Mouse (Mus musculus) spleen, adult 2 months (tissue): ENCODE data around the gene Ttc3.

Source experiments
- CTCF ChIP-seq: fragments of 200-500 bp; IDR thresholded peaks from 2 replicates; pipeline ENCODE4 v1.5.1; 2011; ENCODE audit warnings: mild to moderate bottlenecking, inconsistent platforms; ENCODE audit not compliant: insufficient read depth, insufficient read length, insufficient replicate concordance; ENCODE audit errors: extremely low read depth
- POLR2A ChIP-seq: fragments of 200-500 bp; IDR thresholded peaks from 2 replicates; pipeline ENCODE4 v1.6.1; 2011; ENCODE audit warnings: low read depth, low read length, inconsistent platforms

GRCm38 (mm10) chr16:94369596-94370172 is 734 bp upstream of the Ttc3 start:
- TF ChIP-seq POLR2A = no peak
- no peak for TF ChIP-seq CTCF
